ENCODE assay signal across 7 mouse cellular contexts in genomic region chr11:4134986-4135935, GRCm38 (mm10). TPM values are rescaled to one million over a fixed set of nuclear protein-coding genes. Genes with fewer than 3 reads are reported as not detected.
DNase-seq lines count a peak whose midpoint lies in the region; ATAC-seq and TF ChIP-seq lines count a peak whose summit lies in the region.

Rnf215 (plus strand) TSS chr11:4135202.

- intact Hi-C loops in left cerebral cortex, postnatal 4 days (cut with DNase I) = loop anchor here (2.0 kb wide), 1 partner anchor 84 kb away; the partner anchor contains the start of gene Castor1

- peak; percentile 90 for TF ChIP-seq CTCF in small intestine, adult 2 months (IDR thresholded peaks at IDR 0.05; ENCODE audit: extremely low read depth, insufficient read length, insufficient replicate concordance, low read depth, low read length)

- H3K36me3 ChIP-seq in intestine, embryonic 16.5 days (ENCODE audit: control insufficient read depth, insufficient read depth, low read length) = peaks cover 4% of the 10 kb centered on the region
- H3K36me3 ChIP-seq in midbrain, embryonic 12.5 days = peaks cover 30% of the 10 kb centered on the region
- peaks cover 8% of the 10 kb centered on the region for H3K36me3 ChIP-seq in small intestine, adult 2 months (ENCODE audit: control insufficient read depth, insufficient read depth, low read length)

- H3K27me3 ChIP-seq in intestine, embryonic 16.5 days (replicated peaks; ENCODE audit: control insufficient read depth, insufficient read depth, low read length) = no peaks in the 10 kb centered on the region
- peaks cover 2% of the 10 kb centered on the region; the same call in 1 of the 2 replicates for H3K27me3 ChIP-seq in midbrain, embryonic 12.5 days
- H3K27me3 ChIP-seq in small intestine, adult 2 months (ENCODE audit: control insufficient read depth, insufficient read depth, low read length) = no peaks in the 10 kb centered on the region

- peak within 1 kb of the TSS; percentile 95 for H3K4me2 ChIP-seq in intestine, embryonic 16.5 days (ENCODE audit: low read depth, low read length)
- H3K4me2 ChIP-seq in midbrain, embryonic 12.5 days (replicated peaks) = peak within 1 kb of the TSS; percentile 77

- no peaks in the 10 kb centered on the region for H3K9me3 ChIP-seq in intestine, embryonic 16.5 days (ENCODE audit: control insufficient read depth, low read length)
- H3K9me3 ChIP-seq in midbrain, embryonic 12.5 days = 0 out of 2 replicates have a peak, but pooled peaks cover 3% of the 10 kb centered on the region

- peak within 1 kb of the TSS; percentile 99 for H3K9ac ChIP-seq in intestine, embryonic 16.5 days (ENCODE audit: low read depth, low read length)
- peak within 1 kb of the TSS; percentile 97 for H3K9ac ChIP-seq in midbrain, embryonic 12.5 days (replicated peaks)

- peak; percentile 93 for DNase-seq in adrenal gland, adult 2 months
- DNase-seq in embryo, embryonic 11.5 days (ENCODE audit: low read depth, low spot score) = peak; percentile 91
- peak; percentile 85 to 93 for DNase-seq in gastrocnemius, postnatal 4 days (ENCODE audit: low spot score in 2 of 2)
- peak; percentile 95 for DNase-seq in left cerebral cortex, postnatal 4 days

- peak within 1 kb of the TSS; percentile 87 for H3K4me3 ChIP-seq in intestine, embryonic 16.5 days (ENCODE audit: low read length)
- peak within 1 kb of the TSS; percentile 90 for H3K4me3 ChIP-seq in midbrain, embryonic 12.5 days
- H3K4me3 ChIP-seq in small intestine, adult 2 months (ENCODE audit: low read depth, low read length) = peak within 1 kb of the TSS; percentile 92

- ATAC-seq in intestine, embryonic 16.5 days = peak; percentile 98
- ATAC-seq in midbrain, embryonic 12.5 days (ENCODE audit: low FRiP score, low read depth) = peak; percentile 94

- 2% methylated on average over 65 of the region's 66 CpGs for WGBS in intestine, embryonic 16.5 days
- WGBS in midbrain, embryonic 12.5 days = 2% methylated on average over 66 of the region's 66 CpGs
- WGBS in small intestine, adult 2 months = 1% methylated on average over 66 of the region's 66 CpGs

- H3K27ac ChIP-seq in intestine, embryonic 16.5 days (ENCODE audit: low read length) = peak within 1 kb of the TSS; percentile 78
- H3K27ac ChIP-seq in midbrain, embryonic 12.5 days (replicated peaks) = peak within 1 kb of the TSS; percentile 86
- peak within 1 kb of the TSS; percentile 82 for H3K27ac ChIP-seq in small intestine, adult 2 months (ENCODE audit: insufficient read depth, low read depth, low read length)

- TF ChIP-seq POLR2A in small intestine, adult 2 months (IDR thresholded peaks at IDR 0.05; ENCODE audit: low read depth, low read length) = peak; percentile 86

- peaks cover 8% of the 10 kb centered on the region for H3K4me1 ChIP-seq in intestine, embryonic 16.5 days (ENCODE audit: control insufficient read depth, insufficient read depth, low read length)
- peaks cover 20% of the 10 kb centered on the region for H3K4me1 ChIP-seq in midbrain, embryonic 12.5 days
- peaks cover 2% of the 10 kb centered on the region; the same call in 1 of the 2 replicates for H3K4me1 ChIP-seq in small intestine, adult 2 months (ENCODE audit: control insufficient read depth, insufficient read depth, insufficient read length, low read length)

RNA-seq across cellular contexts. Expression of gene Rnf215, which starts in this region (rescaled TPM):
- total RNA-seq in adrenal gland, adult 2 months (2021) = 10 to 100 TPM; 21.7 to 25.0 TPM
- 34.6 and 40.2 TPM in 2 replicates for polyA plus RNA-seq in adrenal gland, adult 2 months (2012; rRNA removed)
- total RNA-seq in gastrocnemius, postnatal 4 days (2021) = 10 to 100 TPM; 12.8 to 18.1 TPM
- 17.3 and 19.2 TPM in 2 replicates for polyA plus RNA-seq in intestine, embryonic 16.5 days (2015; fragmentation: Nextera tagmentation; extraction: Ambion mirVana)
- total RNA-seq in left cerebral cortex, postnatal 4 days (2021) = 10 to 100 TPM; 57.0 to 58.6 TPM
- 36.8 and 37.5 TPM in 2 replicates for polyA plus RNA-seq in midbrain, embryonic 12.5 days (2016; fragmentation: Nextera tagmentation; extraction: Ambion mirVana)
- polyA plus RNA-seq in small intestine, adult 2 months (2012; rRNA removed) = 13.9 and 20.6 TPM in 2 replicates

Comparison
In these comparisons a context has a peak if more than half of its experiments do, and no peak if none do; other contexts are left out.
1. Peak in every context shown above with its lines: DNase-seq, ATAC-seq, H3K4me3 ChIP-seq and H3K27ac ChIP-seq.